ENCODE assay signal across 9 mouse cellular contexts in the genomic region with DNA sequence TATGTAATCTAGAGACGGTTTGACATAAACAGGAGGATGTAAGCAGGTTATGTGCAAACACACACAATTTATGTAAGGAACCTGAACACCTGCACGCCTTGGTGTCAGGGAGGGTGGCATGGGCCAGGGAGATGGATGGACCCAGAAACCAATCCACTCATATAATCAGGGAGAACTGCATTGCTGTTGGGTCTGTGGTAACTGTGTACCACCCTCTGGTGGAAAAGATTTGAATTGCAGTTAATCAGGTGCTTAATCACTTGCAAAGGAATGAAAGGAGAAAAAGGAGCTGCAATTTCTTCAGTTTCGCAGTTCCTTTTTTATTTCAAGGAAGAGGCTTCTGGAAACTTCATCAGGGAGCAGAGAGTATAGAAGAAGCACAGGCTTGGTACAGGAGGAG. TPM values are rescaled to one million over a fixed set of nuclear protein-coding genes. Genes with fewer than 3 reads are reported as not detected.
DNase-seq lines count a peak whose midpoint lies in the region; TF ChIP-seq lines count a peak whose summit lies in the region.
"Had no signal": no experiment of that assay in that cellular context is flagged by ENCODE, and none has a peak within 500 bp of the region (broad histone marks: within the 10 kb centered on the region; RNA-seq: fewer than 3 reads in every experiment).

No protein-coding gene starts in this region.

- peak; percentile 52 to 66 for DNase-seq in cerebellum, postnatal 14 days
- no peak for DNase-seq in cerebellum, postnatal 36 days
- no peak for DNase-seq in left cerebral cortex, adult 2 months (ENCODE audit: extremely low spot score in 1 of 2, low spot score in 2 of 2)
- no peak for DNase-seq in left cerebral cortex, adult 8-10 months (ENCODE audit: low spot score in 2 of 2)
- DNase-seq in NIH3T3 (ENCODE audit: low read depth), result peak; percentile 72
- peak; percentile 43 for DNase-seq in induced T-regulatory cell, adult 2 months (ENCODE audit: low read depth)
- no peak for DNase-seq in thymus, postnatal 25 days
- DNase-seq in spleen, adult 18-20 months, result no peak

- no peak overlapping the region for H3K27ac ChIP-seq in left cerebral cortex, adult 2 months
- H3K27ac ChIP-seq: heart, embryonic 15.5 days had no signal

- intact Hi-C loops in left cerebral cortex, adult 2 months (cut with DNase I), result loop anchor here (5.0 kb wide), 1 partner anchor 94 kb away; no protein-coding TSS in a partner anchor

- no peak overlapping the region for H3K4me3 ChIP-seq in left cerebral cortex, adult 2 months
- H3K4me3 ChIP-seq: heart, embryonic 15.5 days had no signal

- TF ChIP-seq CTCF in left cerebral cortex, adult 2 months (IDR thresholded peaks at IDR 0.05), result peak; percentile 79

RNA-seq across cellular contexts. Expression of a gene that starts 46.9 kb away (rescaled TPM):
- total RNA-seq in left cerebral cortex, adult 2 months (2021), result not detected
- not detected for total RNA-seq in left cerebral cortex, adult 8-10 months (2022)

Comparison
In these comparisons a context has a peak if more than half of its experiments do, and no peak if none do; other contexts are left out.
1. DNase-seq: peak in cerebellum, postnatal 14 days (2 of 2), NIH3T3 (single experiment) and induced T-regulatory cell, adult 2 months (single experiment); none in cerebellum, postnatal 36 days (0 of 2), left cerebral cortex, adult 2 months (0 of 2), left cerebral cortex, adult 8-10 months (0 of 2), thymus, postnatal 25 days (single experiment) and spleen, adult 18-20 months (0 of 2).